Mouse (Mus musculus) heart, adult 2 months (tissue): ENCODE measurements around the gene Olfr1417.

Experiments
- CTCF ChIP-seq: fragments of 200-600 bp; IDR thresholded peaks from 2 replicates; pipeline ENCODE4 v1.8.1; 2022; ENCODE audit warnings: antibody characterized with exemption, mild to moderate bottlenecking, moderate library complexity
- POLR2A ChIP-seq: fragments of 200-500 bp; IDR thresholded peaks from 2 replicates; pipeline ENCODE4 v1.6.1; 2011; ENCODE audit warnings: mild to moderate bottlenecking, low read depth, low read length, control low read depth; ENCODE audit not compliant: insufficient read depth

DNA sequence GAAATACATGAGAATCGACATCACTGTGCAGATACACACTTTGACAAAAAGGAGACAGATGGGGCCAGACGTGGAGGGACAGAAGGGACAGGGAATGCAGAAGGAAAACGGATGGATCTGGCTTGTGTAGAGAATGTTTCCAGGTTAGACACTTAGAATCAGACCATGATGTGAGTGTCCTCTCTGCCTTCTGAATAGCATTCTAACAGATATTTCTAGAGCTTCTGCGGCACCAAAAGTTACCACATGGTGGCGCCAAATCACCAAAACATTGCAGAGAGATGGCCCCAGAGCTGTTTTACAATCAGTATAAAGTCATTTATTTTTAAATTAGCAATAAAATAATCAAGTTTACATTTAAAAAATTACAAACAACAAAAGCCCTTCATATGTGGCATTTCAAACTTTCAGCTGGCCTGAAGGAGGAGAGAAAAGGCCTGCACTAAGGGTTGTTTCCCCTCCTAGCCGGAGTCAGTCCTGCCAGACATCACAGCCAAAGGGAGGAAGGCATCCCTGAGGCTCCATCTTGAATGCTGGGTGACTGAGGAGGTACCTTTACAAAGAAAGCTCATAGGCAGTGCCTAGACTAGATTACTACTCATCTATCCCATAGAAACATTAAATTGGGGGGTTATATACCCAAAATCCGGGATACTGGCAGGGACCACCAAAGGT, 61.7 kb downstream of the Olfr1417 start:
- TF ChIP-seq CTCF (peak; percentile 94), POLR2A (no peak)
